Mouse (Mus musculus) intestine, postnatal 0 days (tissue): ENCODE results near the gene Dscaml1. TPM values are rescaled to one million over a fixed set of nuclear protein-coding genes. Genes with fewer than 3 reads are reported as not detected.

Source experiments
- ATAC-seq: fragments of 200-750 bp; cut with Nextera tagmentation; 2 replicates; pipeline ENCODE4 v1.8.0; 2017; ENCODE audit warnings: mild to moderate bottlenecking, moderate TSS enrichment, moderate library complexity
- H3K27ac ChIP-seq: fragments of 300-500 bp; sonication (generic); 2 replicates; pipeline ENCODE4 v1.5.1; 2014; ENCODE audit warnings: mild to moderate bottlenecking, low read depth, low read length, moderate library complexity
- H3K27me3 ChIP-seq: fragments of 300-500 bp; sonication (generic); replicated peaks from 2 replicates; pipeline ENCODE4 v1.6.1; 2014; ENCODE audit warnings: low read length, mixed read lengths; ENCODE audit not compliant: control insufficient read depth, insufficient read depth
- H3K36me3 ChIP-seq: fragments of 300-500 bp; sonication (generic); 2 replicates; pipeline ENCODE4 v1.6.1; 2014; ENCODE audit warnings: mild to moderate bottlenecking, moderate library complexity; ENCODE audit not compliant: control insufficient read depth, insufficient read depth
- H3K4me1 ChIP-seq: fragments of 300-500 bp; sonication (generic); replicated peaks from 2 replicates; pipeline ENCODE4 v1.6.1; 2014; ENCODE audit warnings: antibody characterized with exemption, low read length, mixed read lengths; ENCODE audit not compliant: control insufficient read depth, insufficient read depth
- H3K4me2 ChIP-seq: fragments of 300-500 bp; sonication (generic); replicated peaks from 2 replicates; pipeline ENCODE4 v1.6.1; 2014; ENCODE audit warnings: low read depth, mild to moderate bottlenecking, moderate library complexity
- H3K4me3 ChIP-seq: fragments of 300-500 bp; sonication (generic); 2 replicates; pipeline ENCODE4 v1.5.1; 2014; ENCODE audit warnings: low read depth, low read length
- H3K9ac ChIP-seq: fragments of 300-500 bp; sonication (generic); 2 replicates; pipeline ENCODE4 v1.6.1; 2014; ENCODE audit warnings: mild to moderate bottlenecking, low read depth, low read length
- H3K9me3 ChIP-seq: fragments of 300-500 bp; sonication (generic); 2 replicates; pipeline ENCODE4 v1.6.1; 2016; ENCODE audit warnings: mixed run types; ENCODE audit not compliant: control insufficient read depth
- CTCF ChIP-seq: sonication (generic); IDR thresholded peaks from 2 replicates; pipeline ENCODE4 v1.5.1; 2016; ENCODE audit warnings: low read depth, mild to moderate bottlenecking, control low read depth, antibody characterized with exemption, moderate library complexity
- WGBS: fragments of 180-500 bp; shearing (Covaris S2); extraction: QIAGEN DNeasy Blood & Tissue Kit; methylation state at CpG from one replicate; pipeline ENCODE4 v1.1.7; 2014; 5-methylcytosine and 5-hydroxymethylcytosine counted together
- polyA plus RNA-seq: library from polyadenylated mRNA; unstranded; fragments of >200 nt; fragmentation: Nextera tagmentation; extraction: Ambion mirVana; gene quantifications from 2 replicates; pipeline ENCODE4 v1.2.1, GENCODE M21; 2015

The Dscaml1 gene
- polyA plus RNA-seq, 1 experiment from 2014 or later: 0.09 TPM

GRCm38 (mm10) chr9:45407706-45408675 is 18.4 kb upstream of the Dscaml1 start:
- Histone ChIP-seq H3K9ac (no peak overlapping the region), H3K27me3 (no peaks in the 10 kb centered on the region; the same call in 1 of the 2 replicates), H3K4me1 (no peaks in the 10 kb centered on the region), H3K4me3 (peak overlapping the region; percentile 10; the same call in 1 of the 2 replicates), H3K9me3 (no peaks in the 10 kb centered on the region), H3K36me3 (no peaks in the 10 kb centered on the region), H3K4me2 (peak overlapping the region; percentile 56), H3K27ac (no peak overlapping the region)
- no peak; the same call in 1 of the 2 replicates for ATAC-seq
- 37% methylated on average over 33 of the region's 33 CpGs for WGBS
- peak; percentile 92 for TF ChIP-seq CTCF

- H3K9ac ChIP-seq: no peak overlapping the region
- H3K27me3 ChIP-seq: no peaks in the 10 kb centered on the region; the same call in 1 of the 2 replicates
- ATAC-seq: no peak
- no peak overlapping the region for H3K4me3 ChIP-seq
- no peaks in the 10 kb centered on the region for H3K36me3 ChIP-seq
- WGBS: 80% methylated on average over 5 of the region's 5 CpGs
- no peaks in the 10 kb centered on the region for H3K4me1 ChIP-seq
- no peak for TF ChIP-seq CTCF
- H3K4me2 ChIP-seq: no peak overlapping the region
- H3K27ac ChIP-seq: no peak overlapping the region
- no peaks in the 10 kb centered on the region for H3K9me3 ChIP-seq
These were observed 16.2 kb upstream of the Dscaml1 start for GRCm38 (mm10) chr9:45410193-45410592.

GRCm38 (mm10) chr9:45410614-45411013 is 15.8 kb upstream of the Dscaml1 start:
- 83% methylated on average over 2 of the region's 2 CpGs for WGBS
- ATAC-seq: no peak
- no peak overlapping the region for H3K9ac ChIP-seq
- no peaks in the 10 kb centered on the region for H3K36me3 ChIP-seq
- no peaks in the 10 kb centered on the region for H3K4me1 ChIP-seq
- no peaks in the 10 kb centered on the region for H3K9me3 ChIP-seq
- no peak overlapping the region for H3K27ac ChIP-seq
- H3K27me3 ChIP-seq: no peaks in the 10 kb centered on the region; the same call in 1 of the 2 replicates
- TF ChIP-seq CTCF: no peak
- no peak overlapping the region for H3K4me3 ChIP-seq
- H3K4me2 ChIP-seq: no peak overlapping the region

GRCm38 (mm10) chr9:45411111-45411510 is 15.3 kb upstream of the Dscaml1 start:
- WGBS: 74% methylated on average over 3 of the region's 3 CpGs
- Histone ChIP-seq H3K4me2 (no peak overlapping the region), H3K9me3 (no peaks in the 10 kb centered on the region), H3K36me3 (no peaks in the 10 kb centered on the region), H3K9ac (no peak overlapping the region), H3K4me3 (no peak overlapping the region), H3K27me3 (no peaks in the 10 kb centered on the region; the same call in 1 of the 2 replicates), H3K27ac (no peak overlapping the region), H3K4me1 (no peaks in the 10 kb centered on the region)
- ATAC-seq: no peak
- TF ChIP-seq CTCF: no peak

GRCm38 (mm10) chr9:45411803-45412202 is 14.6 kb upstream of the Dscaml1 start:
- H3K27ac ChIP-seq: no peak overlapping the region

GRCm38 (mm10) chr9:45412287-45412686 is 14.1 kb upstream of the Dscaml1 start:
- no peaks in the 10 kb centered on the region for H3K4me1 ChIP-seq
- peak overlapping the region; percentile 11; the same call in 1 of the 2 replicates for H3K4me3 ChIP-seq
- TF ChIP-seq CTCF: peak; percentile 89
- H3K27me3 ChIP-seq: no peaks in the 10 kb centered on the region; the same call in 1 of the 2 replicates
- H3K9ac ChIP-seq: no peak overlapping the region
- WGBS: 6% methylated on average over 10 of the region's 10 CpGs
- ATAC-seq: no peak
- no peaks in the 10 kb centered on the region for H3K9me3 ChIP-seq
- H3K36me3 ChIP-seq: no peaks in the 10 kb centered on the region
- H3K27ac ChIP-seq: no peak overlapping the region
- peak overlapping the region; percentile 48 for H3K4me2 ChIP-seq

More at GRCm38 (mm10) chr9:45411803-45412202, 14.6 kb upstream of the Dscaml1 start:
- Histone ChIP-seq H3K4me1 (no peaks in the 10 kb centered on the region), H3K9me3 (no peaks in the 10 kb centered on the region), H3K9ac (no peak overlapping the region), H3K4me2 (peak overlapping the region; percentile 48), H3K36me3 (no peaks in the 10 kb centered on the region), H3K27me3 (no peaks in the 10 kb centered on the region; the same call in 1 of the 2 replicates), H3K4me3 (peak overlapping the region; percentile 11; the same call in 1 of the 2 replicates)
- ATAC-seq: no peak
- 20% methylated on average over 7 of the region's 7 CpGs for WGBS
- peak; percentile 83 for TF ChIP-seq CTCF
